Mouse (Mus musculus) neutrophil, adult 5-6 weeks (primary cell): ENCODE results near the gene Ttc5. TPM values are rescaled to one million over a fixed set of nuclear protein-coding genes. Genes with fewer than 3 reads are reported as not detected.
"Not testable (repeated sequence)": the region's sequence is repeated elsewhere in the genome, so short reads cannot be mapped to it uniquely, and the experiment has no call there.

ENCODE experiments used
- ATAC-seq: fragments of 151-379, 151-347 bp; 2 replicates; pipeline ENCODE4 v1.8.0; 2017; ENCODE audit warnings: mild to moderate bottlenecking, moderate TSS enrichment; ENCODE audit not compliant: insufficient number of reproducible peaks, poor library complexity, low FRiP score, severe bottlenecking; ENCODE audit errors: extremely low read depth
- total RNA-seq: library from RNA; stranded (forward); fragments of 200-1000 nt; gene quantifications from 2 replicates; pipeline ENCODE4 v1.2.3, GENCODE M21; 2017

Gene Ttc5
- total RNA-seq, result 60.6 and 73.4 TPM in 2 replicates

- peak; percentile 100 for ATAC-seq
Observed at GRCm38 (mm10) chr14:50785251-50785637, at the start of gene Ttc5. TSS of gene Ttc5 (minus strand) at chr14:50785519.

DNA sequence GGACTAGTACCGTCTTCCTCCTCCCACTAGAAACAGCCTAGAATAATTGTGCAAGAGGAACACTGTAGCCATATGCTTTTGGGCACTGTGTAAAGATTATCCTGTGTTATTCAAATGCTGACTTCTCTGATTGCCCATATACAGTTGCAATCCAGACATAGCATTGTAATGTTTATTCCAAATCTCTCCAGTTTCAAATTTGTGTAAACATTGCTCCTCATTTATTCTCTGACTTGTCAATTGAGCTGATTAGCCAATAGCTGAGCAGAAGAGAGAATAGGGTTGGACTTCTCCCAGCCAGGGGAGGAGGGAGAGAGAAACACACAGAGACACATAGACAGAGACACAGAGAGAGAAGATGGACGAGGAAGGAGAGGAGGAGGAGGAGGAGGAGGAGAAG lies 49.1 kb upstream of the Ttc5 start:
- no peak for ATAC-seq

- ATAC-seq, result peak; percentile 69; the same call in 1 of the 2 replicates
Observed at GRCm38 (mm10) chr14:50833964-50834363, 48.6 kb upstream of the Ttc5 start.

DNA sequence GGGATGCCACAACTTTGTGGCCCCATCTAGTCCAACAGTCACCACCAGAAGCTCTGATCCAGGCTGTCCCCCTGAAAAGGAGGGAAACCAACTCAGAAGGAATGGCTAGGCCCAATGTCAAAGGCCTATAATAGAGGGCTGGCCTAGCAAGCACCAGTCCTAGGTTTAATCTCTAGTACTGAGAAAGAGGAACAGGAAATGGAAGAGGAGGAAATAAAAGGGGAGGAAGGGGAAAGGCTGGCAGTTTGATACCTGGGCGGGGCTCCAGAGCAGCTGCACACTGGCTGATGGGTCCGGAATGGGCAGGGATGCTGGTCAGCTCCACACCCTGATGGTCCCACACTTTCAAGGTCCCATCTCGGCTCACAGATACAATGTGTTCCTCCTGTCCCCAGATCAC lies 44.6 kb upstream of the Ttc5 start:
- ATAC-seq, result no peak

DNA sequence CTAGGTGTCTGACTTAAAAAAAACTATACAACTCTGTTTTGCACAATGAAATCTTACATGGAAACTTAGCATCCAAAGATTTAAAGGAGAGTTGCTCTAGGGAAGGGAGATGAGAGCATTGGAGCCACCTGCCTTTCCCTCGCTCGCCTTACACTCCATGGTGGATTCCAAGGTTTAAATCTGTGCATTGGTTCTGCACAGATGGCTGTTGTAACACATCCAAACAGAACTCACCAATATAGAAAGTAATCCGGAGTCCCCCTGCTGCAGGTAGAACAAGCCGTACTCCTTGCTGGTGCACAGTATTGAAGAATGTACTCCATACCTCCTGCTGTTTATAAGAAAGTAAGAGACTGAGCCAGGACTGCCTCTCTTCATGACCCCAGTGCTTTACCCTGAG lies 41.3 kb upstream of the Ttc5 start:
- ATAC-seq, result no peak

DNA sequence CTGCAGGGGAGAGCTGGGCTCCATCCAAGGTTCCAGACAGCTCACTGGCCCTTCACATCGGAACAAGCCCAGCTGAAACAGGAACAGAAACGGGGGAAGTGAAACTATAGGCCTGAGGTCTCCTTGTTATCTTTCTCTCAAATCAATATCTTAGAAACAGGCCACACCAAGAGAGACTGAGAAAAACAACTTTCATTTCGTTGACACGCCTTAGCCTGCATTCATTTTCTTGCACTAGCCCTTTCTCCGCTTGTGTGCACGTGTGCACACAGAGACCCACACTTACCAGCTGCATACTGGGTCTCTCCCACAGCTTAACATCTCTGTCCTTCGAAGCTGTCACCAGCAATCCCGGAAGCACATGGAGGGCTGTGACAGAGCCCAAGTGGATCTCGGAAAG lies 38.9 kb upstream of the Ttc5 start:
- ATAC-seq, result peak; percentile 84

DNA sequence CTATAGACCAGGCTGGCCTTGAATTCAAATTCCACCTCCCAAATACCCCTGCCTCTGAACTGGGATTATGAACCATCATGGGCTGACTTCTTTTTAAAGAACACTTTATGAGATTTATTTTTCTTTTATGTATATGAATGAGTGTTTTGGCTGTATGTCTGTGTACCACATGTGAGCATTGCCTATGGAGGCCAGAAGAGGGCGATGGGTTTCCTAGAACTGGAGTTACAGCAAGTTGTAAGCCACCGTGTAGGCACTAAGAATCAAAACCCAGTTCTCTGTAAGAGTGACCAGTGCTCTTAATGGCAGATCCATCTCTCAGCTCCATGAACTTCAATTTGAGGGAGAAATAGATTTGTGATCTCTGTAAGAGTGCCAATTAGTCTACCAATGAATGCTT lies 37.9 kb upstream of the Ttc5 start:
- no peak for ATAC-seq

DNA sequence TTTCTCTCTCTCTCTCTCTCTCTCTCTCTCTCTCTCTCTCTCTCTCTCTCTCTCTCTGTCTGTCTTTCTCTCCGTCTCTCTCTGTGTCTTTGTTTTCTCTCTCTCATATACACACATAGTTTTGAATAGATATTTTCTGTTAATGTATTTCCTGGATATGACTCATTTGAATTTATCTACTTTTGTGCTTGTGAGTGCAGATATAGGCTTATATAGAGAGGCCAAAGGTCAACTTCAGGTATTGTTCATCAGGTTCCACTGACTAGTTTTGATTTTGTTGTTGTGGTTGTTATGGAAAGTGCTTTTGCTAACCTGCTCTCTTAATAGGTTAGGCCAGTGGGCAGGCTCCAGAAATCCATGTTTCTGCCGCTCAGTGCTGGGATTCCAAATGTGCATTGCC lies 27.7 kb upstream of the Ttc5 start:
- ATAC-seq, result no peak

DNA sequence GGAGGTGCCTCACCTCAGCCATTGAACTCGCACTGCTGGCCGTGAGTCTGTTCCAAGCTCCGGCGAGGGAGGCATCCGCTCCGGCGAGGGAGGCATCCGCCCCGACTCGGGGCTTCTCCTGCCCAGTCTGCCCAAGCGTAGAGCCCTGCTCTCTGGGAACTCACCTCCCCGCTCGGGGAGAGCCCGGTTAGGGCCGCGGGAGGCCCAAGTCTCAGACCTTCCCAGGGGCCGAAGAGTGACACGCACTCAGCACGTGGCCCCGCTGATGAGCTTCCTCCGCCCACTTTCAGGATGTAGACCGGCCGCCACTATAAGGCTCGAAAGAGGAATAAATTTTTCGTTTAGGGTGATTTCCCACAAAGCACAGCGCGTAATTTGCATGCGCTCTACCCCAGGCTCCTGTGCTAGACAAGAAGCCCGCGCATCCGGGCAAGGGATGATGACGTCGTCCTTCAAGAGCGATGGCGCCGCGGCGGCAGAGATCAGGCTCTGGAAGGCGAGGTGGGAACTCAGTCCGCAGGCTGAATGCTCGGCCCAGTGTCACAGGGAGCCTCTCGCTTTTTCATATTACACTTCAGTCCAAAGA lies 22.3 kb upstream of the Ttc5 start, which contains the start of the genes Ccnb1ip1 and Parp2:
TSS of gene Ccnb1ip1 (minus strand) at position 246 of the 586 bp plus-strand sequence.
TSS of gene Parp2 (plus strand) at position 355 of the 586 bp plus-strand sequence.
- ATAC-seq, result peak; percentile 93

GRCm38 (mm10) chr14:50806469-50806868 lies 21.1 kb upstream of the Ttc5 start:
- not testable (repeated sequence) for ATAC-seq

- no peak for ATAC-seq
Observed at GRCm38 (mm10) chr14:50804683-50805082, 19.4 kb upstream of the Ttc5 start.

DNA sequence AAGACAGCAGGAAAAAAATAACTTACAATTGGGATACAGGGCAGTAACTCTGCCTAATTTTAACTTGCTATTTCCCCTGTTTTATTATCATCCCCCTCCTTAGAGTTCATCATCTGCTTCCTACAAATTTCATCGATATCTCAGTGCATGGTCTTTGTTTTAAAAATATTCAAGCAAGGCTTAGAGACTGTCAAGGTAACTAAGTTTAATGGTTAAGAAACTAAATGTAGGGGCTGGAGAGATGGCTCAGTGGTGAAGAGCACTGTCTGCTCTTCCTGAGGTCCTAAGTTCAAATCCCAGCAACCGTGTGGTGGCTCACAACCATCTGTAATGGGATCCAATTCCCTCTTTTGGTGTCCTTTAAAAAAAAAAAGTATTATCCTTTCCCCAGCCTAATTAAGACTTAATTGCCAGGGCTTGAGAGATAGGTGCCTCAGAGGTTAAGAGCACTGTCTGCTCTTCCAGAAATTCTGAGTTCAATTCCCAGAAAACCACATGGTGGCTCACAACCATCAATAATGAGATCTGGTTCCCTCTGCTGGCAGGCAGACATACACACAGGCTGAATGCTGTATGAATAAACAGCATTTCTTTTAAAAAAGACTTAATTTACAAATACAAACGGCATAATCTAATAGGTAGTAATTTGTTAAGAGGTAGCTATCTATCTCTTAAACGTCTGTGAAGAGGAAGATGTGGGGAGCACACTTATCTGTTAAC lies 17.7 kb upstream of the Ttc5 start:
- no peak for ATAC-seq

- ATAC-seq, result no peak
Observed at GRCm38 (mm10) chr14:50802441-50802840, 17.1 kb upstream of the Ttc5 start.

- ATAC-seq, result peak; percentile 78
Observed at GRCm38 (mm10) chr14:50799502-50800259, 14.4 kb upstream of the Ttc5 start.

GRCm38 (mm10) chr14:50798512-50798911 lies 13.2 kb upstream of the Ttc5 start:
- peak; percentile 54; the same call in 1 of the 2 replicates for ATAC-seq

GRCm38 (mm10) chr14:50796464-50796863 lies 11.1 kb upstream of the Ttc5 start:
- no peak for ATAC-seq

DNA sequence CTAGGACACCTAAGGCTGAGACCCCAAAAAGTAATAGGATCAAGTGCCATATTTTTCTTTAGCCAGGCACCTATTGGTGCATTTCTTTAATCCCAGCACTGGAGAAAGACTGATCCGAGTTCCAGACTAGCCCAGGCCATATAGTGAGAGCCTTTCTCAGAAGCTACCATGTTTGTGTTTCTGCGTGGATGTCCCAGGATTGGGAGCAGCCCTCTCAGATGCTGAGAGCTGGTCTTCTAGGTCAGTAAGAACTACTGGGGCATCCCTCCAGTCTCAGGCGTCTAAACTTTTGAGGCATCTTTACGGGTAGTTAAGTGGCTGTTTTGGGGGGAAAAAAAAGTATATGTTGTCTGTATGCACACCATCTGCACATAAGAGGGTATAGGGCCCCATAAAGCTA lies 10.6 kb upstream of the Ttc5 start:
- no peak for ATAC-seq

DNA sequence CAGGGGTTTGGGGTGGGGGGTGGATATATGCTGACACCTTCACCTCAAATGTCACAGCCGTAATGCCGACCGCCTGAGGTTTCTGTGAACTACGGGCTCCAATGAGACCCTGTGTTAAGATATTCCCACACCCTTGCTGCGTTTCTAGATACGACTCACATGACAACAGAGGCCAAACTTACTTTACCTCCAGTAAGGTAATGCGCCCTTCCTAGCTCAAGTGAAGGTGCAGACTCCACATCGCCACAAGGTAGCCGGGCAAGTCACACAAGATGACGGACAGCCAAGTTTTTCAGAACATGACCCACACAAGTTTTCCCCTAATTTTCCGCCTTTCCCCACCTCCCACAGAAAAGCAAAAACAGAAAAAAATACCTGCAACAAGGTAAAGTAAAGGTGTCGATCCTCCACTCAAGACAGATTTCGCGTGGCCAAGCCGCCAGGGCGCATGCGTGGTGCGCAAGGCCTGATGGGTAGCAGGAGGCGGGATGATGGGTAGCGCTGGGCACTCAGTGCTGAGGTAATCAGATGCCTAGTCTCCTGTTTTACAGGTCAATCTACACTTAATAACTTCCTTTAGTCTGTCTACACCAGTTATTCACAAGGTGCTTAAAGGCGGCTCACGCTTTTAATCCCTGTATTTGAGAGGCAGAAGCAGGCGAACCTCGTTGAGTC lies 10.1 kb upstream of the Ttc5 start:
- no peak for ATAC-seq

DNA sequence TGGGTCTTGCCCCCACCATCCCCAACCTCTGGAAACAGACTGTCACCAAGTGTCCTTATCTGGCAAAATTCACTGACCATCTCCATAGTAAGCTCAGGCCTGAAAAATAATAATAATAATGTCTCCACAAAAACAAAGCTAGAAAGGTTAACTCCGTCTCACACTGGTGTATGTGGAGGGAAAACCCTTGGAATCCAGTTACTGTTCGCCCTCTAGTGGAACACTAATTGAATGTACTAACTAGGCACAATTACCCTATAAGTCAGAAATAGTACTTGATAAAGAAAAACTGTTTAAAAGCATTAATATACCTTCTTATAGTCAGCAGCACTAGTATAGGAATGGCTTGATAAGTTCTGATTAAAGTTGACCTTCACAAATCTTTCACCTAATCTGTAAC lies 2.8 kb upstream of the Ttc5 start:
- no peak for ATAC-seq
